Mouse (Mus musculus): ENCODE data around the gene Rhbdd2. TPM values are rescaled to one million over a fixed set of nuclear protein-coding genes. Genes with fewer than 3 reads are reported as not detected.

Gene Rhbdd2
- polyA plus RNA-seq, 1 experiment from 2014 or later = 89.3 TPM

DNA sequence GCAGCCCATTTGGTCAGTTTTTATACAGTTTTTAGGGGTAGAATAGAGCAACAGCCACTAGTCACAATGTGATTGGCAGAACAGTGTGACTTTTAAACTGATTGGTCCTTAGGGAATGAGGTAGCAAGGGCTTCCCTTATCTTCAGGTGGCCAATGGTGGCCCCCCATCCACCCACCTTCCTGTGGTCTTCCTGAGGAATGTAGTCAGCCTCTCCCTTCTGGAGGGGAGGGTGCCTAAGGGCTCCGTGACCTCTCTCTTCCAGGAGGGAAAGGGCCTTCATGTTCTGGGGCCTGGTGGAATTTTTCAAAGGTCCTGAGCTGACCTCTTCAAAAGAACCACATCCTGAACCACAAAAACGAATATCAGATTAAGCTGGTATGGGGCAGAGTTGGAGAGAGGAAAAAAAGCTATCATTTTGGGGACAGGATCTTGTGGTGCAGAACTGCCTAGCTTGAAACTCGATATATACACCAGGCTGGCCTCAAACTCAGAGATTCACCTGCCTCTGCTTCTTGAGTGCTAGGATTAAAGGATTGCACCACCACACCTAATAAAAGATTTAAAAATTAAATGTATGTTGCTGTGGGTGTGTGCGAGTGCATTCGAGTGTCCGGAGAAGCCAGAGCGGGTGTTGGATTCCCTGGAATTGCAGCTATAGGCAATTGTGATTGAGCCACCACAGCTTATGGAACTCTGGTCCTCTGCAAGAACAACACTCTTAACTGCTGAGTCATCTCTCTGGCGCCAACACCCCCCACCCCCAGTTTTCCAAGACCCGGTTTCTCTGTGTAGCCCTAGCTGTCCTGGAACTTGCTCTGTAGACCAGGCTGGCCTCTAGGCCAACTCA is 16.3 kb downstream of the Rhbdd2 start:
- Histone ChIP-seq H3K4me2 (no peak overlapping the region), H3K36me3 (peaks cover 4% of the 10 kb centered on the region; the same call in 1 of the 2 replicates), H3K9ac (no peak overlapping the region), H3K27me3 (no peaks in the 10 kb centered on the region), H3K4me3 (no peak overlapping the region), H3K4me1 (replicated peaks) (no peaks in the 10 kb centered on the region), H3K9me3 (no peaks in the 10 kb centered on the region), H3K27ac (no peak overlapping the region)
- 80% methylated on average over 9 of the region's 9 CpGs for WGBS
- no peak for ATAC-seq (ENCODE audit: low FRiP score)

DNA sequence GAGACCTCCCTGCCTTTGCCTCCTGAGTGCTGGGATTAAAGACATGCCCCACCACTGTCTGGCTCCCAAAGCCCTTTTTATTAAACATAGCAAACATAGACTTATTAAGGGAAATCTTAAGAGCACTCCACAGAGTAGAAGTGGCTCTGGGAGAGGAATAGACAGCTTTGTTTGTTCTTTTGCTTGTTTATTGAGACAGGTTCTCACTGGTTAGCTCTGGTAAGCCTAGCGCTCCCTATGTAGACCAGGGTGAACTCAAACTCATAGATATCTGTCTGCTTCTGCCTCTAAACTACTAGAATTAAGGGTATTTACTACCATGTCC is 16.9 kb downstream of the Rhbdd2 start:
- no peak for ATAC-seq (ENCODE audit: low FRiP score)
- Histone ChIP-seq H3K27me3 (no peaks in the 10 kb centered on the region), H3K36me3 (no peaks in the 10 kb centered on the region), H3K27ac (no peak overlapping the region), H3K9me3 (no peaks in the 10 kb centered on the region), H3K4me3 (no peak overlapping the region), H3K4me2 (no peak overlapping the region), H3K9ac (no peak overlapping the region), H3K4me1 (replicated peaks) (no peaks in the 10 kb centered on the region)
- 93% methylated on average over 1 of the region's 1 CpGs for WGBS

DNA sequence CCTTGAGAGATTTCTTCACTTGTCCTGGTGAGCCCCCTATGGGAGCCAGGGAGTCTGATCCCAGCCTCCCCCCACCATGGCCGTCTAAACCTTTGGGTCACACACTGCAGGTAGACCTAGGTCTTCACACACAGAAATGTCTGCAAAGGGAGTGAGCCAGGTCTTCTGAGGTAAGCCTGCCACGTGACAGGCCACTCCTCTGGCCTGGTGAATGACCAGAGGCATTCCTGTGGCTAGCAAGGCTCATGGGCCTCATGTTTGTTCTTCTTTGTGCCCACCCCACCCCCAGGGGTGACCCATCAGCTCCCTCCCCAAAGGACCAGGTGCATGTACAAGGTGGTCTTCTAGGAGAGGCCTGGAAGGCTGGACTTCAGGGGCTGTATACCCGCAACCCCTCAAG is 19.1 kb downstream of the Rhbdd2 start:
- ATAC-seq (ENCODE audit: low FRiP score) = no peak

DNA sequence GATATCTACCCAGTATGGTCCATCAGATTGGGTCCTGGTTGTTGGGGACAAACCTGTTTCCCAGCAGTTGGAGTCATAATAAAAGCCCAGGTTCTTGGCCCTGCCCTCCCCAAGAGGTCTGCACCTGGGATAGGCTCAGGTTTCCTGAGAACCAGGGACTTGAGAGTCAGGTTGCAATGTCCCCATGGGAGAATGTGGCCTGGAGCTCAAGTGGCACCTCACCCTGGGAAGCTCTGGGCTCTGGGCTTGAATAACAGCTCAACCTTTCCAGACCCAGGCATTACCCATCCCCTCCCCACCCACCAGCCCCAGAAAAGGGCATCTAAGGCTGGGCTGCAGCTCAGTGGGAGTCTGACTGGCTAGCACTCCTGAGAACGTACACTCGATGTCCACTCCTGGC is 20.8 kb downstream of the Rhbdd2 start:
- Histone ChIP-seq H3K27ac (no peak overlapping the region), H3K4me2 (no peak overlapping the region), H3K4me1 (replicated peaks) (no peaks in the 10 kb centered on the region), H3K36me3 (no peaks in the 10 kb centered on the region), H3K9ac (no peak overlapping the region), H3K9me3 (peaks cover 3% of the 10 kb centered on the region; the same call in 1 of the 2 replicates), H3K27me3 (no peaks in the 10 kb centered on the region), H3K4me3 (no peak overlapping the region)
- WGBS = 86% methylated on average over 2 of the region's 2 CpGs
- ATAC-seq (ENCODE audit: low FRiP score) = no peak

More for the DNA sequence above, 19.1 kb downstream of the Rhbdd2 start:
- Histone ChIP-seq H3K36me3 (no peaks in the 10 kb centered on the region), H3K4me1 (replicated peaks) (no peaks in the 10 kb centered on the region), H3K9me3 (peaks cover 3% of the 10 kb centered on the region; the same call in 1 of the 2 replicates), H3K27ac (no peak overlapping the region), H3K4me2 (no peak overlapping the region), H3K27me3 (no peaks in the 10 kb centered on the region), H3K9ac (no peak overlapping the region), H3K4me3 (no peak overlapping the region)
- WGBS = 80% methylated on average over 3 of the region's 3 CpGs

DNA sequence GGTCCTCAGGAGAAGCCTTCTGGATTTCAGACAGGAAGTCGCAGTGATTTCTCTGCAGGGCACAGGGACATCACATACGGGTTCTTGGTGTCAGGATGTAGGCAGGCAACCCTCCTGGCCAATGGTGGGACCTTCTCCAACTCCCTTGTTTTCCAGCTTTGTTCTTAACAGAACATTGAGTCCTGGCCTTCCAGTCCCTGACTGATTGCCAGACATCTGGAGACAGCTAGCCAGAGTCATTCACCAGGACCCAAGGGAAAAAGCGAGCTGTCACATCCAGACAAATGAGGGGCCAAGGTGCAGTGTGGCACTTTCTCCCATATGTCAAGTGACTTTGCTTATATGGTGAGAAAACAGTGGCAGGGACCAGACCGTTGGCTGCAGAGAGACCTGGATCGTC is 23.6 kb downstream of the Rhbdd2 start:
- 68% methylated on average over 5 of the region's 5 CpGs for WGBS
- H3K9ac ChIP-seq = no peak overlapping the region
- no peak overlapping the region for H3K4me2 ChIP-seq
- H3K9me3 ChIP-seq = peaks cover 3% of the 10 kb centered on the region; the same call in 1 of the 2 replicates
- no peak for ATAC-seq (ENCODE audit: low FRiP score)
- no peaks in the 10 kb centered on the region for H3K27me3 ChIP-seq
- H3K4me1 ChIP-seq (replicated peaks) = no peaks in the 10 kb centered on the region
- no peak overlapping the region for H3K27ac ChIP-seq
- no peaks in the 10 kb centered on the region for H3K36me3 ChIP-seq
- no peak overlapping the region for H3K4me3 ChIP-seq

DNA sequence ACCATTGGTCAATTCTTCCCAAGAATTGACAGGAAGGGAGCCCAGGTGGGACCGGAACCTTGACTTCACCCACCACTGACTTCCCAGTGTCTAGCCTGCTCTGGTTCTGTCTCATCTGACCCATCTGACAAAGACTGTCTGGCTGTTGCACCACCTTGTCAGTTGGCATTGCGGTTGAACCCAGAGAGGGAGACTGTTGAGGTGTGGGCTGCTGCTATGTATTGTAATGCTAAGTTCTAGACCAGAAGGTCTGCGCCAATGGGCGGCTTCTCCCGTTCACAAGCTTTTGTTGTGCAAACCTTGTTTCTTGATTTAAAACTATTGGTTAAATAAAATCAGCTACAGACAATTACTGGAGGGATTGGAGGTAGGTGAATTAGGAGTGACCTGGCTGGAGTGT is 24.7 kb downstream of the Rhbdd2 start:
- no peak for ATAC-seq (ENCODE audit: low FRiP score)
- Histone ChIP-seq H3K4me1 (replicated peaks) (no peaks in the 10 kb centered on the region), H3K9me3 (peaks cover 3% of the 10 kb centered on the region; the same call in 1 of the 2 replicates), H3K9ac (no peak overlapping the region), H3K27me3 (no peaks in the 10 kb centered on the region), H3K36me3 (no peaks in the 10 kb centered on the region), H3K4me2 (no peak overlapping the region), H3K4me3 (no peak overlapping the region), H3K27ac (no peak overlapping the region)
- 74% methylated on average over 5 of the region's 5 CpGs for WGBS

DNA sequence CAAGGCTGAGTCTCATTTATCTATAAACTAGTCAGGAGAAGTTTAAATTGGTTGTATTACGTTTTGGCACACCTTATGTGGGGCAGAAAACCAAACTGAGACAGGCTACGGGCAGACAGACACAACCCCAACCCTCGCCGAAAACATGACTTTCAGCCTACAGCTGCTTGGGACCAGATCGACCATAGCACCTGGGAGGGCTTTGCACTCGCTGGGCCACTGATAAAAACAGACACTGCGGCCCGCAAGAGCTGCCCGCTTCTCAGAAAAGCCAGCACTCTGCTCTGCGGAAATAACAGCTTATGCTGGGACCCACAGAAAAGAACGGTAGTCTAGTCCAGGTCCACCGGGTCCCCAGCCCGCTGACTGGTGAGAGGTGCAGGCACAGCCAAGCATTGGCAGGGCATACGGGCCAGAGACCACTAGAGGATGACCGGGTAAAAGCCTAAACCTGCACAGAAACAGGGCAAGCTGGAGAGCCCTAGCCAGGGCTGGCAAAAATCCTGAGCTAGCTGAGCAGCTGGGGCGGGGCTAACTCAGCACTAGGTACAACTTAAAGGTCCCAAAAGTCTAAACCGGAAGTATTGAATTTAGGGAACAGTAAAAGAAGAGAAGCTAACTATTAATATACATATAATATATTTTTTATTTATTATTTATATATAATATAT is 25.4 kb downstream of the Rhbdd2 start:
- Histone ChIP-seq H3K9me3 (peaks cover 3% of the 10 kb centered on the region; the same call in 1 of the 2 replicates), H3K27me3 (no peaks in the 10 kb centered on the region), H3K27ac (no peak overlapping the region), H3K9ac (no peak overlapping the region), H3K4me3 (no peak overlapping the region), H3K4me2 (no peak overlapping the region), H3K36me3 (no peaks in the 10 kb centered on the region), H3K4me1 (replicated peaks) (no peaks in the 10 kb centered on the region)
- no peak for ATAC-seq (ENCODE audit: low FRiP score)
- 58% methylated on average over 17 of the region's 17 CpGs for WGBS

DNA sequence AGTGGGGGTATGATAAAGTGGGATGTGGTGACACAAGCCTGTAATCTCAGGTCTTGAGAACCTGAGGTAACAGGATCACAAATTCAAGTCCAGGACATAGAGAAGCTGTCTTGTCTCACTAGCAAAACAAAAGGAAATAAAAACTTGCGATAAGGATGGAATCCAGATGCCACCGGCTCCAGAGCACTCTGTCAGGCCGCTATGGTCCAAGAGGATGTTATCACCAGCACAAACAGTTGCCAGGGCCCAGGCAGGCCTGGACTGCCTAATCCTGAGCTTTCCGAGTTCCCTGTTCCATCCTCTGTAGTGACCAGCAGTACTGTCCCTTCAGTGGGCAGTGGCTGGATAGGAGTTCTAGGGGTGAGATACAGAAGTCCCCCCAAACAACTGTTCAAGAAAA is 27.5 kb downstream of the Rhbdd2 start:
- Histone ChIP-seq H3K4me1 (replicated peaks) (no peaks in the 10 kb centered on the region), H3K4me2 (no peak overlapping the region), H3K27me3 (no peaks in the 10 kb centered on the region), H3K4me3 (no peak overlapping the region), H3K9me3 (peaks cover 1% of the 10 kb centered on the region; the same call in 1 of the 2 replicates), H3K9ac (no peak overlapping the region), H3K27ac (no peak overlapping the region), H3K36me3 (no peaks in the 10 kb centered on the region)
- WGBS = 90% methylated on average over 4 of the region's 4 CpGs
- ATAC-seq (ENCODE audit: low FRiP score) = no peak

DNA sequence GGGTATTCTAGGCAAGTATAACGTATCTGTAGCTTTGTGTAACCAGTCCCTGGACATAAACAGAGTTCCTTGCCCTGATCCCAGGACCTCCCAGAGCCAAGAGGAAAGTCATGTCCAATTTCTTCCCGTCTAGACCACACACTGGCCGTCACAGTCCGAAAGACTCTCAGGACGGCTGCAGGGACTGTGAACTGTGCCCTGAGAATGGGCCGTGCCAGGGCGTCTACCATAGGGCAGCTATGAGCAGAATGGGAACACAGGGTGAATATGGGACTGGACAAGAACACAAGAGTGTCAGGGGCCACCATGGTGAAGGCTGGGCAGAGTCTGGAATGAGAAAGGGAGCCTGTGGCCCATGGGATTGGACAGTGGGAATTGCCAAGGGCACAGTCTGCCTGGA is 28.1 kb downstream of the Rhbdd2 start:
- no peaks in the 10 kb centered on the region for H3K4me1 ChIP-seq (replicated peaks)
- H3K4me2 ChIP-seq = no peak overlapping the region
- no peak overlapping the region for H3K27ac ChIP-seq
- H3K9me3 ChIP-seq = no peaks in the 10 kb centered on the region
- no peak for ATAC-seq (ENCODE audit: low FRiP score)
- H3K4me3 ChIP-seq = no peak overlapping the region
- no peak overlapping the region for H3K9ac ChIP-seq
- 90% methylated on average over 7 of the region's 7 CpGs for WGBS
- H3K27me3 ChIP-seq = no peaks in the 10 kb centered on the region
- no peaks in the 10 kb centered on the region for H3K36me3 ChIP-seq

DNA sequence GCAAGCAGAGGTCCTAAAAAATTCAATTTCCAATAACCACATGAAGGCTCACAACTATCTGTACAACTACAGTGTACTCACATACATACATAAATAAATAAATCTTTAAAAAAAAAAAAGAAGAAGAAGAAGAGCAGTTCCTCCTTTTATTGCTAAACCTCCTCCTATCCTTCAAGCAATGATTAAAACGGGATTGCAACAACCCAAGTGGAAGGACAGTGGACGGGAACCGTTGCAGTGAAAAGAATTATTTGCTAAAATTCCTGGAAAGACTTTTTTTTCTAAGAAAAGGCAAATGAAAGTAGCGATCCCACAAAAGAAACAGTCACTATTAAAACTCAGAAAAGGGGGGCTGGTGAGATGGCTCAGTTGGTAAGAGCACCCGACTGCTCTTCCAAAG is 34.5 kb downstream of the Rhbdd2 start:
- no peak overlapping the region for H3K9ac ChIP-seq
- 87% methylated on average over 5 of the region's 5 CpGs for WGBS

DNA sequence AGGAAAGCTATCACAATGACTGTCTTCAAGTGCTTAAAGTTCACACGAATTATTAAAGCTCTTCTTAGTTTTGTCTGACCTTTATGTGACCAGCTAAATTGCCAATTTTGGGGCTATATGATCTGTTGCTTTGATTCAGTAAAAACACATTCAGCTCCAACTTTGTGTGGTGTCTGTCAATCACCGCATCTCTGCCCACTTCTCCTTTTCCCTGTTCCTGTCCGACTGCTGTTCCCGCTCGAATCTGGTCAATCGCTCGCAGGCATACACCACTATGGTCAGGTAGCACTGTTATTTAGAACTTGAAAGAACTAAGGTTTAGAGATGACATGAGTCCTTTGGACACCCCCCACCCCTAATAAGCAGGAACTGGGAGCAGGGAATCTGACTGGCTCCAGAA is 35.7 kb downstream of the Rhbdd2 start:
- WGBS = 81% methylated on average over 7 of the region's 7 CpGs
- no peak for ATAC-seq (ENCODE audit: low FRiP score)
- H3K4me3 ChIP-seq = no peak overlapping the region

More for the DNA sequence above, 34.5 kb downstream of the Rhbdd2 start:
- no peak overlapping the region for H3K27ac ChIP-seq
- no peak for ATAC-seq (ENCODE audit: low FRiP score)
- no peak overlapping the region for H3K4me3 ChIP-seq
- H3K4me2 ChIP-seq = no peak overlapping the region
- H3K9me3 ChIP-seq = no peaks in the 10 kb centered on the region
- no peaks in the 10 kb centered on the region for H3K4me1 ChIP-seq (replicated peaks)
- H3K27me3 ChIP-seq = no peaks in the 10 kb centered on the region
- H3K36me3 ChIP-seq = no peaks in the 10 kb centered on the region

DNA sequence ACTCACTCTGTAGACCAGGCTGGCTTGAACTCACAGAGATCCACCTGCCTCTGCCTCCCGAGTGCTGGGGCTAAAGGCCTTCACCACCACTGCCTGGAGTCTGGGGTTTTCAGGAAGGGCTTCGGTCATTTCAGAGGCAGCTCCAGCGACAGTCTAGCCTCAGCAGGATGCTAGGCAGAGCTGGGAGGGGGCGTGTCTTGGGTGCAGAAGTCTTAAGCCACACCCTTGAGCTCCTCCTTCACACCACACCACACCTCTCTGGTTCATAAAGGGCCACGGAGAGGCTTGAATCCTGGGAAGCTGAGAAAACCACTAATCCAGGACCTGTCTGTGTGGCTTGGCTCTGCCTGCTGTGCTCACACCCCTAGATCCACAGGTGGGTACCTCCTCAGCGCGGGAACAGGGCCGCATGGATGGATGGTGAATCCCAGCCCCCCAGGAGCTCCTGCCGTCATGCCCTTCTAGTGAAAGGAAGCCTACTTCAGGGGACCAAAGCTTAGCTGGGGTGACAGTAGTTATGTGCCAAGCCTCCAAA is 37.4 kb downstream of the Rhbdd2 start, which contains the start of gene Por:
Gene Por, plus strand, starts transcription at position 293 of the 535 bp plus-strand sequence.
- H3K9me3 ChIP-seq = no peaks in the 10 kb centered on the region
- no peaks in the 10 kb centered on the region for H3K27me3 ChIP-seq
- no peak within 1 kb of the TSS for H3K9ac ChIP-seq
- 22% methylated on average over 9 of the region's 9 CpGs for WGBS
- H3K4me1 ChIP-seq (replicated peaks) = peaks cover 14% of the 10 kb centered on the region
- H3K4me2 ChIP-seq = no peak within 1 kb of the TSS
- no peaks in the 10 kb centered on the region for H3K36me3 ChIP-seq
- H3K4me3 ChIP-seq = no peak within 1 kb of the TSS
- ATAC-seq (ENCODE audit: low FRiP score) = no peak
- H3K27ac ChIP-seq = no peak within 1 kb of the TSS

More for the DNA sequence above, 35.7 kb downstream of the Rhbdd2 start:
- Histone ChIP-seq H3K36me3 (no peaks in the 10 kb centered on the region), H3K4me1 (replicated peaks) (no peaks in the 10 kb centered on the region; the same call in 1 of the 2 replicates), H3K9me3 (no peaks in the 10 kb centered on the region), H3K27me3 (no peaks in the 10 kb centered on the region), H3K9ac (no peak overlapping the region), H3K27ac (no peak overlapping the region), H3K4me2 (no peak overlapping the region)
